Mouse (Mus musculus): ENCODE measurements around the gene Esrrg.

Gene Esrrg

DNA sequence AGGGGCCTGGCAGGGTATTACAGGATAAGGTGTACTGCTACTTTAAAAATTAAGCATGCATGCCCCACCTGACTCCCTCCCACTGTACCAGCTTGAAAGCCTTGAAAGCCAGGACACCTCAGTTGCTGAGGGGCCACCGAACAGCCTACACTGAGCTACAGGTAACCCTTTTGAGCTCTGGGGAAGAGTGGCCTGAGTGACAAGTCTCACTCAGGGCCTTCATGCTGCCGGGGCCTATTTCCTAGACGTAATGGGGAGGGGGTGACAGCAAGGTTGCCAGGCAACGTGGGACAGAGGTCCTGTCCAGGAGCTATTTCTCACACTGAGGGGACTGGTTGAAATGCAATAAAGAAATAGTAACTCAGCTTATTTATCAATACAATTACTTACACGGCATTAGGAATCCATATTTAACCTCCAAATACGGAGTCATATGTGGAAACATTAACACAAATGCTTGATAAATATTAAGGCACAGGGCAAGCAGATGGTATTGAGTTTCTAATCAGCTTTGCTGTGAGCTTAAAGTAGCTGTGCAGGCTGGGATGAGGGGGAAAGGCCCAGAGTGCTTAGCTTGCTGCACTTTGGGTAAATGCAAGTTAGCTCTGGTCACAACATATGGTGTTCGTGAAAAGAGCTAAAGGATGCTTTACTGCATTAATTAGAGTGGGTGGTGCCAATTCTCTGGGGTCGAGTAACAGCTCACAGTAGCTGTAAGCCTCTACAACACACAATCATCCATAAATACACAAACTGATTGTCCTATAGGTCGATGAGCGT is 653.5 kb downstream of the Esrrg start, which contains the start of gene Ush2a:
TSS of gene Ush2a (plus strand) at position 121 of the 780 bp plus-strand sequence.
- DNase-seq (ENCODE audit: low spot score) = no peak

Measured in urinary bladder, postnatal 10 days (tissue).